Mouse (Mus musculus) cerebral cortex, adult 2 months (tissue): ENCODE measurements around the gene Esrp2.

ENCODE experiments used
- WGBS: fragments of 180-500 bp; shearing (Covaris S2); methylation state at CpG from one replicate; pipeline ENCODE4 v1.1.7; 2018; 5-methylcytosine and 5-hydroxymethylcytosine counted together

Esrp2 gene

GRCm38 (mm10) chr8:106147868-106148565 lies 11.2 kb upstream of the Esrp2 start:
- 72% methylated on average over 6 of the region's 6 CpGs for WGBS

- 92% methylated on average over 4 of the region's 4 CpGs for WGBS
These were observed 9.2 kb upstream of the Esrp2 start for GRCm38 (mm10) chr8:106146014-106146413.

GRCm38 (mm10) chr8:106145331-106145730 lies 8.6 kb upstream of the Esrp2 start:
- WGBS = 92% methylated on average over 2 of the region's 2 CpGs

- WGBS = 8% methylated on average over 13 of the region's 13 CpGs
These were observed 4.0 kb upstream of the Esrp2 start for GRCm38 (mm10) chr8:106140769-106141168.

- 75% methylated on average over 5 of the region's 5 CpGs for WGBS
These were observed 3.4 kb upstream of the Esrp2 start for GRCm38 (mm10) chr8:106140191-106140590.

- 33% methylated on average over 7 of the region's 7 CpGs for WGBS
These were observed 1.8 kb upstream of the Esrp2 start for GRCm38 (mm10) chr8:106138616-106139015.

- under 1% methylated on average over 24 of the region's 24 CpGs for WGBS
These were observed 1.2 kb upstream of the Esrp2 start for GRCm38 (mm10) chr8:106137906-106138477.

GRCm38 (mm10) chr8:106137218-106137905 lies 588 bp upstream of the Esrp2 start:
- 12% methylated on average over 22 of the region's 22 CpGs for WGBS

GRCm38 (mm10) chr8:106135672-106136071 lies 1.1 kb downstream of the Esrp2 start:
- 16% methylated on average over 19 of the region's 19 CpGs for WGBS

- 45% methylated on average over 14 of the region's 14 CpGs for WGBS
These were observed 1.8 kb downstream of the Esrp2 start for GRCm38 (mm10) chr8:106134751-106135571.

- 80% methylated on average over 6 of the region's 6 CpGs for WGBS
These were observed 2.8 kb downstream of the Esrp2 start for GRCm38 (mm10) chr8:106133946-106134345.

GRCm38 (mm10) chr8:106133526-106133925 lies 3.2 kb downstream of the Esrp2 start:
- WGBS = 57% methylated on average over 13 of the region's 13 CpGs

GRCm38 (mm10) chr8:106132356-106132755 lies 4.4 kb downstream of the Esrp2 start:
- 91% methylated on average over 11 of the region's 11 CpGs for WGBS

- 78% methylated on average over 7 of the region's 7 CpGs for WGBS
These were observed 5.1 kb downstream of the Esrp2 start for GRCm38 (mm10) chr8:106131488-106132222.

- 86% methylated on average over 4 of the region's 4 CpGs for WGBS
These were observed 5.8 kb downstream of the Esrp2 start for GRCm38 (mm10) chr8:106131021-106131420.

GRCm38 (mm10) chr8:106130505-106130904 lies 6.3 kb downstream of the Esrp2 start:
- WGBS = 86% methylated on average over 2 of the region's 2 CpGs

- WGBS = 83% methylated on average over 2 of the region's 2 CpGs
These were observed 6.8 kb downstream of the Esrp2 start for GRCm38 (mm10) chr8:106129997-106130396.

- WGBS = 83% methylated on average over 10 of the region's 10 CpGs
These were observed 8.8 kb downstream of the Esrp2 start for GRCm38 (mm10) chr8:106127882-106128410.

GRCm38 (mm10) chr8:106127054-106127453 lies 9.7 kb downstream of the Esrp2 start:
- 69% methylated on average over 3 of the region's 3 CpGs for WGBS

- 90% methylated on average over 1 of the region's 1 CpGs for WGBS
These were observed 10.7 kb downstream of the Esrp2 start for GRCm38 (mm10) chr8:106126055-106126454.

- 73% methylated on average over 3 of the region's 3 CpGs for WGBS
These were observed 13.3 kb downstream of the Esrp2 start for GRCm38 (mm10) chr8:106123443-106123842.
